Mouse (Mus musculus): ENCODE measurements around the gene Gm6176. TPM values are rescaled to one million over a fixed set of nuclear protein-coding genes. Genes with fewer than 3 reads are reported as not detected.
"Not testable (repeated sequence)": the region's sequence is repeated elsewhere in the genome, so short reads cannot be mapped to it uniquely, and the experiment has no call there.

Gene Gm6176
- polyA plus RNA-seq (2012; rRNA removed), result not detected in 2 replicates

- not testable (repeated sequence) for DNase-seq (ENCODE audit: low read depth)
These were observed at the start of gene Gm6176 for GRCm38 (mm10) chr7:22056205-22056604. TSS of gene Gm6176 (minus strand) at chr7:22056305.

GRCm38 (mm10) chr7:22068757-22069156 is 12.7 kb upstream of the Gm6176 start, which contains the start of gene Vmn1r139:
TSS of gene Vmn1r139 (plus strand) at chr7:22069057.
- DNase-seq (ENCODE audit: low read depth), result not testable (repeated sequence)

- not testable (repeated sequence) for DNase-seq (ENCODE audit: low read depth)
These were observed 27.3 kb downstream of the Gm6176 start, which contains the start of gene Vmn1r138 for GRCm38 (mm10) chr7:22028797-22029196. TSS of gene Vmn1r138 (minus strand) at chr7:22028897.

Other genes with a start within 250 kb of the Gm6176 start
- gene Vmn1r135, start 224.0 kb downstream of the Gm6176 start, polyA plus RNA-seq (2012; rRNA removed), result not detected in 2 replicates
- gene Gm5725, start 212.0 kb downstream of the Gm6176 start, polyA plus RNA-seq (2012; rRNA removed), result not detected in 2 replicates
- gene Gm5891, start 135.0 kb downstream of the Gm6176 start, polyA plus RNA-seq (2012; rRNA removed), result not detected in 2 replicates
- not detected in 2 replicates for gene Vmn1r137, start 61.7 kb downstream of the Gm6176 start, polyA plus RNA-seq (2012; rRNA removed)
- not detected in 2 replicates for gene Vmn1r138, start 27.4 kb downstream of the Gm6176 start, polyA plus RNA-seq (2012; rRNA removed)
- gene Vmn1r139, start 12.8 kb upstream of the Gm6176 start, polyA plus RNA-seq (2012; rRNA removed), result not detected in 2 replicates
- gene Gm16451, start 61.9 kb upstream of the Gm6176 start, polyA plus RNA-seq (2012; rRNA removed), result not detected in 2 replicates
- gene Gm10666, start 78.4 kb upstream of the Gm6176 start, polyA plus RNA-seq (2012; rRNA removed), result not detected in 2 replicates
- not detected in 2 replicates for gene Vmn1r142, start 107.7 kb upstream of the Gm6176 start, polyA plus RNA-seq (2012; rRNA removed)
- gene Vmn1r143, start 133.1 kb upstream of the Gm6176 start, polyA plus RNA-seq (2012; rRNA removed), result not detected in 2 replicates
- not detected in 2 replicates for gene Gm8653, start 145.0 kb upstream of the Gm6176 start, polyA plus RNA-seq (2012; rRNA removed)
- not detected in 2 replicates for gene Gm8453, start 173.2 kb upstream of the Gm6176 start, polyA plus RNA-seq (2012; rRNA removed)